Mouse (Mus musculus) monocyte, adult 2 months (primary cell): ENCODE measurements around the gene Mapt.
"Not testable (repeated sequence)": the region's sequence is repeated elsewhere in the genome, so short reads cannot be mapped to it uniquely, and the experiment has no call there.

Experiments used
- DNase-seq, 2 experiments: peaks; one replicate each; pipeline ENCODE4 v3.0.0; 2022; ENCODE audit warnings: low spot score in 2 of 2, low read depth in 1 of 2

Mapt gene

DNA sequence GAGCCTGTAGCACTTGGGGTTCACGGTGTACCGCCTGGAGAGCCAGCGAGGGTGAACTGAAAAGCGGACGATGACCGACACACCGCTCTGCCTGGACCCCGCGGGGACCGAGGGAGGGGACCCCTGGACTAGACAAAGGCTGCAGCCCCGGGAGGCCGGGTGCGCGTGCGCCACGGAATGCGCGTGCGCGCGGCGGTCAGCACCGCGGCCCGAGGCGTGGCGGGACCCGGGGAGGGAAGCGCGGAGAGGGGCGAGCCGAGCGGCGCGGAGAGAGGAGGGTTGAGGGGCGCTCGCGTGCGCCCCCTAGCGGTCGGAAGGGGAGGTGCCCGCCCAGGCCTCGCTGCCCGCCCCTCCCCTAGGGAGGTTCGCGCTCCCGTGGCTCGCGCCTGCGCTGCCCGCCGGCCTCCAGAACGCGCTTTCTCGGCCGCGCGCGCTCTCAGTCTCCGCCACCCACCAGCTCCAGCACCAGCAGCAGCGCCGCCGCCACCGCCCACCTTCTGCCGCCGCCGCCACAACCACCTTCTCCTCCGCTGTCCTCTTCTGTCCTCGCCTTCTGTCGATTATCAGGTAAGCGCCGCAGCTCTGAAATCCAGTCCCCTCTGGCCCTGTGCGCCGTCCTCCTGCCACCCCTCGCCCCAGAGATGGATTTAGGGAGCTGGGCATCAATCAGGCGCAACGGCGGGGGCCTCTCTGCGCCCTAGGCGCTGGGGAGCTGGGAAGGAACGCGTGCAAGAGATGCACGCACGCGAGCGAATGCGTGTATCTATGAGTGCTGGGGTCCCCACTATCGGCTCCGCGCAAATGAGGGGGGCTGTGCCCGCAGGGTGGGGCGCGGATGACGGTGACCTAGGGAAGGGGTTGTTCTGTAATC lies at the start of gene Mapt:
Gene Mapt, plus strand, starts transcription at position 350 of the 871 bp plus-strand sequence.
- peak in 1 of 2 experiments; percentile 9 for DNase-seq

DNA sequence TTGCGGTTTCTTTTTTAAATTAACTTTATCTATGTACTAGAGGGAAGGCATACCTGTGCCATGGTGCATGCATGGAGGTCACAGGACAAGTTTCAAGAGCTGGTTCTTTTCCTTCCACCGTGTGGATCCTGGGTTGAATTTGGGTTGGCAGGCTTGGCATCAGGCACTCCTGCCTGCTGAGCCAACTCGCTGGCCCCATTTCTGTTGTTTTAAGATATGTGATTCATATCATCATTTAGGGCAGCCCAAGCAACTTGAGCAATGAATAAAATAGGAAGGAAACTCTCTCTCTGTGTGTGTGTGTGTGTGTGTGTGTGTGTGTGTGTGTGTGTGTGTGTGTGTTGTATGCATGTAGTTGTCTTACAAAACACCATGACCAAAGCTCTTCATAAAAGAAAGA lies 49.0 kb upstream of the Mapt start:
- DNase-seq, result no peak

DNA sequence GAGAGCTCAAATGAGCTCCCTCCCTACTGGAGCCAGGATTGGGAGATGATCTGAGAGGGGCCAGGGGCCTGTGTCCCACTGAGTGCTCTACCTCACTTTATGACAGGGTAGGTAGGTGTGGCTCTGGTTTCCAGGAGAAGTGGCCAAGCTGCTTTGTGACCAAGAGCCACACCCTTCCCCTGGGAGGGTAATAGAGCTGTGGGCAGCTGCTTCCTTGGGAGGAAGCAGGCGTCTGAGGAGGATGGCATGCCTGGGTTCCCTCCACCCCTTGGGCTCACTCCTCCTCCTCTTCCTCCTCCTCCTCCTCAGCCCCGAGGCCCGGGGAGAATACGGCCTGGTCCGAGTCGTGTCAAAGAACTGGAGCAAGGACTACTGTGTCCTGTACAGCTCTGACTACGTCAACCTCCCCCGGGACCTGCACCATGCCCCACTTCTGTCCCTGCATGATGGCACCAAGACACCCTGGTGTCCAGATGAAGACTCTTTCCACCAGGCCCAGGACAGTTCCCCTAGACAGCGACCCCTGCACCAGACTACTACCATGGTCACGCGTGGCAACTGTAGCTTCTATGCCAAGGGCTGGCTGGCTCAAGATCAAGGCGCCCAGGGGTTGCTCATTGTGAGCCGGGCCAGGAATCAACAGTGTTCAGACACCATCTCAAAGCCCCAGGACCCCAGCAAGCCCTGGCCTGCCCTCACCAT lies 44.9 kb upstream of the Mapt start, which contains the start of gene Sppl2c:
Gene Sppl2c, plus strand, starts transcription at position 193 of the 702 bp plus-strand sequence.
- DNase-seq, result no peak

DNA sequence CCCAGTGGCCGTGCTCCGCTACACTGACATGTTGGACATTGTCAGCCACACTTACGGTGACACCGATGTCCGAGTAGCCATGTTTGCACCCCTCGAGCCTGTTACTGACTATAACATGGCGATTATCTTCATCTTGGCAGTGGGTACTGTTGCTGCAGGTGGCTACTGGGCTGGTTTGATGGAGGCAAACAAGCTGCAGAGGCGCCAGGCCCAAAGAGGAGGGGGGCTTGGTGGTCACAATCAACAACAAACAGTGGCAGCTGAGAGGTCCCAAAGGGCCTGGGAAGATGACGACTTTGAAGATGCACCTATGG lies 44.4 kb upstream of the Mapt start:
- DNase-seq, result no peak

DNA sequence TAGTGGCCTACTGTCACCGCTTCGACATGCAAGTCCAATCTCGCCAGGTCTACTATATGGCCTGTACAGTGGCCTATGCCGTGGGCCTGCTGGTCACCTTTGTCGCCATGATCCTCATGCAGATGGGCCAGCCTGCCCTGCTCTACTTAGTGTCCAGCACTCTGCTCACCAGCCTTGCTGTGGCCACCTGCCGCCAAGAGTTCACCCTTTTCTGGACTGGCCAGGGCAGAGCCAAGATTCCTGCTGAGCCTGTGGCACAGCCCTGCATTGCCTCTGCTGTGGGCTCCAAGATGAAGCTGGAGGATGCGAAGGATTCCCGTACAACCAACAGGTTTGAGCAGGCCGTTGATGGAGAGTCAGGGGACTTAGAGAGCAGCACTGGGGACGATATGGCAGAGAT lies 43.4 kb upstream of the Mapt start:
- no peak for DNase-seq

DNA sequence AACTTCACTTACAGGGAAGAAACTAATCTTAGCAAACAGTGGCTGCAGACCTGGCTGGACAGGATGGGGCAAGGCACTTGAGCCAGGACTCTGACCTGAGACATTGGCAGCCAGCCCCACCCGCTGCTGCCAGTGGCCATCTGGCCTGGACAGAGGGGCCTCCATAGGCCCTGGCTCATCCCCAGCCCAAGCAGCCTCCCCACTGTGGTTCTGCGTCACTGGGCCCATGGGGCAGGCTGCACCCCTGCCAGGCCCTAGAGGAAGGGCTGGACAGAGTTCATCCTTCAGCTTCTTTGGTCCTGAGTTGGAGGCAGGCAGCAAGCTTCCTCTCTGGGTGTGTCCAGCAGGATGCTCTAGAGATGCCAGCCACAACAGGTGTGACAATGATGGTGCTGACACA lies 41.2 kb upstream of the Mapt start:
- DNase-seq, result no peak

DNA sequence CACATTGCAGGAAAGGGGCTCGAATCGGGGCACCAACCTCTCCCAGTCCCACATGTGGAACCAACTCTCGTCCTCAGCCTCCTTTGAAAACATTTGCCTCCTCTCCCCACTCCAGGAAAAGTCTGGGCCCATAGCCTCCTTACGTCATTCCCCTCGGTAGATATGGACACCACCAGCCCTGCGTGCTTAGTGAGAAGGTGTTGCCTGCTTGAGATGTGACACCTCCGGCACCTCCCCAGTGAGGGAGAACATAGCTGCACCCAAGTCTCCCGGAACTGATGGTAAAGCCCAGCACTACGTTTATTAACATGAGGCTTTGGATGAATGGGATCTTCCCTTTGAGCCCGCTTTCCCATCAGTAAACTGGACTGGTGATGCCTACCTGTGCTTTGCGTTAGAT lies 35.8 kb upstream of the Mapt start:
- DNase-seq, result no peak

DNA sequence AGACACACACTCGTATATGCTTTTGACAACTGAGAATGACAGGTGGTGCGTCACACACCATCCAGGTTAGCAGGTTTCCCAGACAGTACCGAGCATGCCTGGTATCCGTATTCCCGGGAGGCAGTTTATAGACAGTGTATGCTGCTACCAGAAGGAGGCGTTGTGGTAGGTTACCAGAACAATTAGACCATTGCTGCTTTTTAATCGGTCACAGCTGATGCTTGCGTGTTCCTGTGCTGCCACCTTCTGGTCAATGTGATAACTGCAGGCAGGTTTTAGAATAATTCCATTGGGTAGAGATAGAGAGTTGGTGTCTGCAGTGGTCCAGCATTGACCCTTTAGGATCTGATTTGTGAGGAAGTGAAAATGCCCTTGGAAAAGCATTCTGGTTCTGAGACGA lies 35.4 kb upstream of the Mapt start:
- peak; percentile 32 to 53 for DNase-seq

DNA sequence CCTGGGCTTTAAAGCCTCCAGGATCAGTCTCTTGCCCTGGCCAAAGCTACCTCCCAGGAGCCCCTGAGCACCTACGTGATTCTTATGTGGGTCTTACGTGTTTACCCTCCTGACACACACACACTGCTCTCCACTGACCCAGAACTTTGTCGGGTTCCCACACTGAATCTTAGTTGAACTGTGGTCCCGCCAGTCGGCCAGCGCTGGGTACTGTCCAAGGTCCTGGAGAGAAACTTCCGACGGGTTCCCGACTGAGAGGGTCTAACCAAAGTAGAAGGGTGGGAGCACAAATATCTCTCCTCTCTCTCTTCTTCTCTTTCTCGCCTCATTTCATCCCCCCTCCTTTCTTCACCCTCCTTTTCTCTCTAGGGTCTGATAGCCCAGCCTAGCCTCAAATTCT lies 33.3 kb upstream of the Mapt start:
- no peak for DNase-seq

DNA sequence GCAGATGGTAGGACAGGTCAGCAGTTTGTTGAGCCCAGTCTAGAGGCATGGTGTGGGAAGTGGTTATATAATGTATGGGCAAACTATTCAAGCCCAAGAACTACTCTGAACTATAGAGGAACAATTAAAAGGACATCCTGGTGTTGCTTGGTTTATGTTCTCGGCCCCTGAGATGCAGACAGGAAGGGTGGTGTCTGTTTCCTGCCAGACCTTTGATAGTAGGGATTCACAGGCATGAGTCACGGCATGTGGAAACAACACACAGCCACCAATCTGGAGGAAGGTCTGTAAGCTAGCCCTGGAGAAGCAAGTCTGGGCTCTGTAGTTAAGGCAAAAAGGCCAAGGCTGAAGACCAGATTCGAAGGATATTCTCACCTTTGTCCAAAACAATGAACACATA lies 27.9 kb upstream of the Mapt start:
- DNase-seq, result no peak

DNA sequence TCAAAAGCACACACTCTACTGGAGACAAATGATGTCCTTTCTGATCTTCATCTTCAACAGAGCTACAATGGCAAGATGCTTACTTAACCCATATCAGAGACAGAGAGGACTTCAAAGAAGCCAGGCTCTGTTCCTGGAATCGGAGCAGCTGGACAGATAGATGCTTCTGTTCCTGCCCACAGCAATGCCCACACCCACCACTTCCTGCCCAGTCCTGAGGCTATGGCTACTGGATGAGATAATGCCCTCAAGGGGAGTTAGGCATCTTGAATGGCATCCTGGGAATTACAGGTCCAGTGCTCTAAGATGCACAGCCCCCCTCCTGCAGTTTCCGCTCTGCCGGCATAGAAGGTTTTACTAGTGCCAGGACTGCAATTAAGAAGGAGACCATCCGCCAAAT lies 24.6 kb upstream of the Mapt start:
- no peak for DNase-seq

DNA sequence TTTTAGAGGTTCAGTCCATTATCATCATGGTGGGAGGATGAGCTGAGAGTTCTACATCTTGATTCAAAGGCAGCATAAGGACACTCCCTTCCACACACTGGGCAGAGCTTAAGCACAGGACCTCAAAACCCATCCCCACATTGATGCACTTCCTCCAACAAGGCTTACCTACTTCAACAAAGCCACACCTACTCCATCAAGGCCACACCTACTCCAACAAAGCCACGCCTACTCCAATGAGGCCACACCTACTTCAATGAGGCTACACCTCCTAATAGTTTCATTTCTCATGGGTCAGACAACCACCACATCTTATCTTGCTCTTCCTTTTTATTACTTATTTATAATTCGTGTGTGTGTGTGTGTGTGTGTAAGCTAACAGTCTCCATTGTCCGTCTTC lies 22.1 kb upstream of the Mapt start:
- DNase-seq, result no peak

DNA sequence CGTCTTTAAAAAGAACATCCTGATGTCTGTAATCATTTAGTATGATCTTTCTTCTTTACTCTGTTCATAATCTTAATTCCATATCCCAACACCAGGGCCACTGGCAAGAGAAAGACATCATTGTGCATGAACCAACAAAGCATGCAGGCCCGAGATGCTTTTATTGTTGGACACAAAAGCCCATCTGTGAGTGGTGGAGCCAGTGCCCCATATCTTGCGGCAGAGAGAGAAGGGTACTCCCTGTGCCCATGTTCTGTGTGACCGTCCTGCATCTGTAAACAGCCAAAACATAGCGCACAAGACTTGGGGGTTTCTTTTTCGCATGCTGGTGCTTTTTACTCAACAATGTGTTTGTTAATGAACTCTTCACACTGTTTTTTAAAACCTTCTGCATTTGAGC lies 19.9 kb upstream of the Mapt start:
- no peak for DNase-seq

DNA sequence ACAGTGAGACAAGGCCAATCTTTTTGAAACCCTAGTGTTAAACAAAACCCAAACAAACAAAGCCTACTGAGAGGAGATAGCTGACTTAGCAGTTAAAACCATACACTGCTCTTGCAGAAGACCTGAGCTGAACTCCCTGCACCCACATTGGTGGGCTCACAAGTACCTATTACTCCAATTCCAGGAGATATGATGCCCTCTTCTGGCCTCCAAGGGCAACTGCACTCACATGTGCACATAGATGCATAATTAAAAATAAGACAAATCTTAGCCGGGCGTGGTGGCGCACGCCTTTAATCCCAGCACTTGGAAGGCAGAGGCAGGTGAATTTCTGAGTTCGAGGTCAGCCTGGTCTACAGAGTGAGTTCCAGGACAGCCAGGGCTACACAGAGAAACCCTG lies 17.1 kb upstream of the Mapt start:
- DNase-seq, result not testable (repeated sequence)

DNA sequence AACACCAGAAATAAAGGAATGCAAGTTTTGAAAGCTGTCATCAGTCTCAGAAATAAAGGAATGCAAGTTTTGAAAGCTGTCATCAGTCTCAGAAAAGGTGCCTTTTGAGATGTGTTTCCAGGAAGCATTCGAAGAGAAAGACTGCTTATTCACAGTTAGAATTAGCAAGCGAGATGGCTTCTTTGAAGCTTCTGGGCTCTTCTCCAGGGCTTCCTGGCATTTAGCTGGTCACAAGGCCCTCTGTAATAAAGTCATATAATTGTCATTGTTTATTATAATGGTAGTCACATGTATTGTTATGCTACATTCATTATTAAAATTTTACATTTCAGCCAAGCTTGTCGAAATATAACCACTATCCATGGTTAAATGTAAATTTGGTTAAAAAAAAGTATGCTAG lies 13.1 kb upstream of the Mapt start:
- no peak for DNase-seq

DNA sequence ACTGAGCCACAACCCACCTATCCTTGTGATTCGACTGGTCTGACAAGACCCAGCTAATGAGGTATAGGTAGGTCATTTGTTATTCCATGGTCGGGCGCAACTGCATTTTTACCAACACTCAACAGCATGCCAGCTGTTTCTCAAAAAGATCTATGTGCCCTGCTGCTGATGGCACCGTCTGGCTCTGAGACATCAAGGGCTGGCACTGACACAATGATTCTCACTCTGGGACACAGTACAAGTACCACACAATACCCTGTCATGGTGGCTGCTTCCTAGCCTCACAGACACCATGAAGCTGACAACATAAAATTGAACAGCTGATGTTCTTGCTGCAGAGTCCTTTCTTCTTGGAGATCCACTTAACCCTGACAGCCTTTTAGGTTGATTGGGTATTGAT lies 10.9 kb upstream of the Mapt start:
- no peak for DNase-seq

DNA sequence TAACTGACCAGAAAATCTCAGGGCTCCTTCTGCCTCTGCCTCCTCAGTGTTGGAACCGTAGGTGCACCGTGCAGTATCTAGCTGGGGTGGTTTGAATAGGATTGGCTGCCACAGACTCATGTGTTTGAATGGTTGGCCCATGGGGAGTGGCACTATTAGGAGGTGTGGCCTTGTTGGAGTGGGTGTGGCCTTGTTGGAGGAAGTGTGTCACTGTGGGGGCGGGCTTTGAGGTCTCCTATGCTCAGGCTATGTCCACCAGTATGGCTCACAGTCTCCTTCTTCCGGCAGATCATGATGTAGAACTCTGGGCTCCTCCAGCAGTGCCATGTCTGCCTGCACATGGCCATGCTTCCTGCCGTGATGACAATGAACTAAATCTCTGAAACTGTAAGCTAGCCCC lies 9.4 kb upstream of the Mapt start:
- no peak for DNase-seq

DNA sequence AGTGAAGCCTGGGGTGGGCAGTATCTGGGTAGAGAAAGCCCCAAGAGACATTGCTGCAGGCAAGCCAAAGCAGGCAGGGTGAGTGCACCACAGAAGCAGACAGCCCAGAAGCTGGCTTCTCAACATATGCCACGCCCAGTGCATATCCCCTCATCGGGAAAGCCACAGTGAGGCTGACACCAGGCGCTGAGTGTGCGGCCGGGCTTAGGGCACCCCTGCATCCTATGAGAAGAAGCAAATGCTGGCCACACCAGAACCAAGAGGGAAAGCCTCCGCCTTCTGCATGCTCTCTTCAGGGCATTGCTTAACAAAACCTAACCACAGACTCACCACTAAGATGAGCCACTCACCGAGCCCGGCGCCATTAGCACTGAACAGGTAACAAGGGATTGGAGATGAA lies 7.9 kb upstream of the Mapt start:
- no peak for DNase-seq

DNA sequence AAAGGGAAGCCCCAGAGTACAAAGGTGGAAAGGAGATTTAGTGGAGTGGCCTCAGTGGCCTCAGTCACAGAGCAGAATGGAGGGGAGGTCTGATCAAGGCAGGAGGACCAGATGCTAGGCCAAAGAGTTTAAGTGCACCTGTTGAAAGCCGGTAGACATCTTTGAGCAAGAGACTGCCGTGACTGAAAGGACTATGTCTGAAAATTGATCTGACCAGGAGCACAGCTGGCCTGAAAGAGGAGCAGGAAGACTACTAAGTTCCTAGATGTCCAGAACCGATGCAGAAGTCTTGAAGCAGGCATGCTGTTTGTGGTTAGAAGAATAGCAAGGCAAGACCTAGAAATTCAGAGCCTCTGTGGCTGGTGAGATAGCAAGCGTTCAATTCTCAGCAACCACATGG lies 1.8 kb upstream of the Mapt start:
- DNase-seq, result no peak

DNA sequence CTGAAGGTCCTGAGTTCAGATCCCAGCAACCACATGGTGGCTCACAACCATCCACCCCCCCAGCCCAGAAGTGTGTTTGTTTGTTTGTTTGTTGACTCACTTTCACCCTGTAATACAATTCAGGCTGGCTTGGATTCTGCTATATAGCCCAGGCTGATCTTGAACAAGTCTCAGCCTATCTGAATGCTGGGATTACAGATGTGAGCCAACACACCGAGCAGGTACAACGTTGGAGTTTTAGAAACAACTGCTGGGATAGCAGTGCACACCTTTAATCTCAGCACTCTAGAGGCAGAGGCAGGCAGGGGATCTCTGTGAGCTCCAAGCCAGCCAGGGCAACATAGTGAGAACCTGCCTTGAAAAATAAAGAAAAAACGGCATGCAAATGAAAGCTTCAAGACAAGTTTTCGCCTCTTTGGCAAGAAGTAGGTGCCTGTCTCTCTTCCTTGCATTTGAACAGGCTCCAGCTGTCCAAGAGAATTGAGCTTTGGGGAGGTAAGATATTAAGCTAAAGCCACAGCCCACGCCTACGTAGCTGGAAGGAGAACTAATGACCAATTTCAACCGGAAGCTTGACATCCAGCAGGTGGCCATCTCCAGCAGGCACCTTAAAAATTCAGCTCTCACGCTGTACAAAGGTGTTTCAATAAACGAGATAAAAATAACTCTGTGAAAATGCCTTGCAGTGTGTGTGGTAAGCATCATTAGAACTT lies 968 bp upstream of the Mapt start:
- DNase-seq, result no peak

DNA sequence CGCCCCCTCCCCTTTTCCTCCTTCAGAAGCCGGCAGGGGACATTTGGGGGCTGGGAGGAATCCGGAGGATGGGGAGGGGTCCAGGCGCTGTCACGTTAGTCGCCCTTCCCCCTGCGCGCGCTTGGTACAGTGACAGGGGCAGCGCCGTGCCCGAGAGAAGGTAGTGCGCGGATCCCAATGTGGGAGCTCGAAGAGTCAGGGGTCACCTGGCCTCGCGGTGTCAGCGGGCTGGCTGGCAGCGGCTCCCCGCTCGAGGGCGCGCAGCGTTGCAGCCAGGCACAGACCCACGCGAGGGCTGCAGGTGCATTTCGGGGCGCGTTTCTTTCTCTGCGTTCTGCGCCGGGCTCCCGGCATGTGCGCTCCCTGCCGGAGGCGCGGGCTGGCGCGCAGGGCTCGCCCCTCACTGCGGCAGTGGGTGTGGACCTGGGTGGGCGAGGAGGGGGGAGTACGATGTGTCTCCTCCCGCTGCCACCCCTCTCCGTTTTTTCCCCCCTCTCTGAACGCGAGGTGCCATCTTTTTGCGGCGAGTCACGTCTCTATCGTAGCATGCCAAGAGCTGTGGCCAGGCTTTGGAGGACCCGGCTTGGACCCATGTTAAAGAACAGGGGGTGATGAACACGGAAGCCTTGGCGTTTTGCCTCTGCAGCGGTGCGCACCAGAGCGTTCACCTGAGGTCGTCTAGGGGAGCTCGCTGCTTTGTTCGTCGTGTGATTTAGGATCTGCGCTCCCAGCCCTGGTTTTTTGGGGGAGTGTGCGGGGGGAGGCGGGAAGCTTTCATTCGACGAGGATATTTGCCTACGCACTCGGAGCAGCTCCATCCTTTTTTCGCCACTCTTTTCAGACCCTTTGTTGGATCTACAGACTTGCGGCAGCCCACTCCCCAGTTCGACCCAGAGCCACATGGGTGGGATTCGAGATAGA lies 1.2 kb downstream of the Mapt start:
- DNase-seq, result no peak
